Mouse (Mus musculus) thymus, postnatal 4 days (tissue): ENCODE measurements at regions not wholly inside any gene's neighbourhood (a gene's known extent, or its start where the extent isn't known, plus 50 kb on each side); places are given as distances from the start of the nearest gene placed in this dataset.

Source experiments
- DNase-seq: peaks from one replicate; pipeline ENCODE4 v3.0.0; 2021

GRCm38 (mm10) chr19:22066302-22066701 is 72.5 kb upstream of the Trpm3 start:
- no peak for DNase-seq

- no peak for DNase-seq
These were observed 68.4 kb upstream of the Trpm3 start for GRCm38 (mm10) chr19:22070246-22071030.

- peak; percentile 13 for DNase-seq
These were observed 67.1 kb upstream of the Trpm3 start for GRCm38 (mm10) chr19:22071701-22072100.

GRCm38 (mm10) chr19:22074042-22074441 is 64.8 kb upstream of the Trpm3 start:
- no peak for DNase-seq

- DNase-seq: no peak
These were observed 57.4 kb upstream of the Trpm3 start for GRCm38 (mm10) chr19:22081448-22081847.
